Mouse (Mus musculus) spleen, adult 2 months (tissue): ENCODE data around the gene Agmo. TPM values are rescaled to one million over a fixed set of nuclear protein-coding genes. Genes with fewer than 3 reads are reported as not detected.

Experiments used
- DNase-seq, 2 experiments: peaks; one replicate each; pipeline versions ENCODE4 v3.0.0 to v3.0.0-alpha.2; 2012 to 2021; ENCODE audit warnings: low spot score in 2 of 2, low read depth in 1 of 2
- H3K27ac ChIP-seq: fragments of 200-500 bp; 2 replicates; pipeline ENCODE4 v1.5.1; 2012; ENCODE audit warnings: low read length, inconsistent platforms; ENCODE audit not compliant: insufficient read depth
- H3K27me3 ChIP-seq: fragments of 200-500 bp; 2 replicates; pipeline ENCODE4 v1.6.1; 2012; ENCODE audit warnings: mild to moderate bottlenecking, moderate library complexity, low read length, inconsistent platforms; ENCODE audit not compliant: control insufficient read depth, insufficient read depth
- H3K36me3 ChIP-seq: fragments of 200-500 bp; 2 replicates; pipeline ENCODE4 v1.6.1; 2012; ENCODE audit warnings: mild to moderate bottlenecking, low read length, inconsistent platforms; ENCODE audit not compliant: control insufficient read depth, insufficient read depth
- H3K4me1 ChIP-seq: fragments of 200-500 bp; 2 replicates; pipeline ENCODE4 v1.6.1; 2011; ENCODE audit warnings: inconsistent platforms; ENCODE audit not compliant: control insufficient read depth, insufficient read depth, insufficient read length
- H3K4me3 ChIP-seq: fragments of 200-500 bp; 2 replicates; pipeline ENCODE4 v1.5.1; 2011; ENCODE audit warnings: mild to moderate bottlenecking, inconsistent platforms; ENCODE audit not compliant: insufficient read depth, insufficient read length; ENCODE audit errors: extremely low read depth
- CTCF ChIP-seq: fragments of 200-500 bp; IDR thresholded peaks from 2 replicates; pipeline ENCODE4 v1.5.1; 2011; ENCODE audit warnings: mild to moderate bottlenecking, inconsistent platforms; ENCODE audit not compliant: insufficient read depth, insufficient read length, insufficient replicate concordance; ENCODE audit errors: extremely low read depth
- POLR2A ChIP-seq: fragments of 200-500 bp; IDR thresholded peaks from 2 replicates; pipeline ENCODE4 v1.6.1; 2011; ENCODE audit warnings: low read depth, low read length, inconsistent platforms
- WGBS: fragments of 180-500 bp; shearing (Covaris S2); methylation state at CpG from one replicate; pipeline ENCODE4 v1.1.7; 2018; 5-methylcytosine and 5-hydroxymethylcytosine counted together
- polyA plus RNA-seq: library from polyadenylated mRNA; depleted of rRNA; stranded (reverse); fragments of >200 nt; gene quantifications from 2 replicates; pipeline ENCODE4 v1.2.3, GENCODE M21; 2012

Agmo gene
- polyA plus RNA-seq, 1 experiment = 0.42 TPM

DNA sequence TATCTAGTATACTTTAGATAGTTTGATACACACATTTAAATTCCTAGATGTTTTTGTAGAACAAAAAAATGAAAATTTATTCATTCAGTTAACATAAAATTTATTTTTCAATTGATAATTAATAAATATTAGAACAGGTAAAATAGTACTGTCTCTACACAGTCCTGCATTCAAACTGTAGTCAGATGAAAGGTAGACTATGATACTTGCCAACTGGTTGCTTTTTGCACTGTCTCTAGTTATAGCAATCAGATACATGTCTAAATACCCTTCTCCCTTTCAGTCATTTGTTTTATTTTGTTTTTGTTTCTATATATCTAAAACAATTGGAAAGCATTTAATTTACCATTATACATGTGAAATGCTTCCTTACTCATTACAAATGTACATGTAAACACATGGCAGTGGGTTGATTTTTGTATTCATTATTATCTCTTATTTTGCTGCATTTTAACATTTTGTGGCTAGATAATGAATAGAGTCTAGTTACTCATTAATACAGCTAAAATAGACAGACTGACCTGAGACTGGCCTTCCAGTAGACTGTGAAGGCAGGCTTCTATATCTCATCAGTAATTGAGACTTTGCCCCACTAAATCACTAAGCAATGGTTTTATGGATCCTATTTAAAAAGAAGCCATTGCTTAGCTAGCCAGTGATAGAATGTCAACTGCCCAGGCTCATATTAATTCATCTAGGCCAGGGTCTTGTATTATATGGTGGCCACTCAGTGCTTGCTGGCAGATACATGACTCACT lies 18.5 kb downstream of the Agmo start:
- TF ChIP-seq CTCF (no peak), POLR2A (no peak)
- no peaks in the 10 kb centered on the region for H3K27me3 ChIP-seq
- DNase-seq = no peak
- no peak overlapping the region for H3K27ac ChIP-seq
- no peaks in the 10 kb centered on the region for H3K36me3 ChIP-seq
- H3K4me1 ChIP-seq = no peaks in the 10 kb centered on the region
- no peak overlapping the region for H3K4me3 ChIP-seq

GRCm38 (mm10) chr12:37263685-37264084 lies 22.2 kb downstream of the Agmo start:
- no peaks in the 10 kb centered on the region for H3K27me3 ChIP-seq
- 81% methylated on average over 3 of the region's 3 CpGs for WGBS
- no peaks in the 10 kb centered on the region for H3K36me3 ChIP-seq
- H3K27ac ChIP-seq = no peak overlapping the region
- H3K4me1 ChIP-seq = no peaks in the 10 kb centered on the region
- DNase-seq = no peak
- H3K4me3 ChIP-seq = no peak overlapping the region
- TF ChIP-seq CTCF (no peak), POLR2A (no peak)

GRCm38 (mm10) chr12:37268636-37269152 lies 27.3 kb downstream of the Agmo start:
- H3K27ac ChIP-seq = no peak overlapping the region
- DNase-seq = no peak
- no peaks in the 10 kb centered on the region for H3K27me3 ChIP-seq
- no peaks in the 10 kb centered on the region for H3K36me3 ChIP-seq
- H3K4me1 ChIP-seq = no peaks in the 10 kb centered on the region
- TF ChIP-seq POLR2A = no peak
- no peak for TF ChIP-seq CTCF
- 64% methylated on average over 6 of the region's 6 CpGs for WGBS
- no peak overlapping the region for H3K4me3 ChIP-seq

GRCm38 (mm10) chr12:37272660-37273059 lies 31.2 kb downstream of the Agmo start:
- no peaks in the 10 kb centered on the region for H3K36me3 ChIP-seq
- 41% methylated on average over 3 of the region's 3 CpGs for WGBS
- H3K4me1 ChIP-seq = no peaks in the 10 kb centered on the region
- H3K4me3 ChIP-seq = no peak overlapping the region
- DNase-seq = no peak
- TF ChIP-seq CTCF = no peak
- no peak for TF ChIP-seq POLR2A
- no peak overlapping the region for H3K27ac ChIP-seq
- no peaks in the 10 kb centered on the region for H3K27me3 ChIP-seq

GRCm38 (mm10) chr12:37273964-37274657 lies 32.7 kb downstream of the Agmo start:
- TF ChIP-seq POLR2A (no peak), CTCF (no peak)
- Histone ChIP-seq H3K36me3 (no peaks in the 10 kb centered on the region), H3K27ac (no peak overlapping the region), H3K4me3 (no peak overlapping the region), H3K27me3 (no peaks in the 10 kb centered on the region), H3K4me1 (no peaks in the 10 kb centered on the region)
- DNase-seq = no peak
- 89% methylated on average over 5 of the region's 5 CpGs for WGBS

DNA sequence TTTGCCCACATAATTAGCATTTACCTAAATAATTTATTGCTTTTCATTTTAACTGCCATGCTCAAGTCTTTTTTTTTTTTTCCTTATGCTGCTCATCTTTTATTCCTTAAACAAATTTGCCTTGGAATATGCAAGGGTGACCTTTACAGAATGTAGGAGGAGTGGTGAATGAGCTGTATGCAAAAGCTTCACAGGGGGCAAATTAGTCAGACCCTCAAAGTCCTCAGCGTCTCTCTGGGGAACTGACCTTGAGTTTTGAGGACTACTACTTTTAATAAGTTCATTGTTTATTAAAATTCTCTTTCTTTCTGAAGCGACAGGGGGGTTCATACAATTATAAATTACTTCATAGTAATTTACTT lies 33.2 kb downstream of the Agmo start:
- WGBS = 80% methylated on average over 2 of the region's 2 CpGs

More for the DNA sequence above, 33.2 kb downstream of the Agmo start:
- no peaks in the 10 kb centered on the region for H3K4me1 ChIP-seq
- H3K36me3 ChIP-seq = no peaks in the 10 kb centered on the region
- no peak for DNase-seq
- no peaks in the 10 kb centered on the region for H3K27me3 ChIP-seq
- H3K4me3 ChIP-seq = no peak overlapping the region
- no peak overlapping the region for H3K27ac ChIP-seq
- TF ChIP-seq CTCF (no peak), POLR2A (no peak)
